Mouse (Mus musculus) embryonic facial prominence, embryonic 10.5 days (tissue): ENCODE measurements around the gene Olfr328. TPM values are rescaled to one million over a fixed set of nuclear protein-coding genes. Genes with fewer than 3 reads are reported as not detected.
"Not testable (repeated sequence)": the region's sequence is repeated elsewhere in the genome, so short reads cannot be mapped to it uniquely, and the experiment has no call there.

Experiments
- DNase-seq: peaks from one replicate; pipeline ENCODE4 v3.0.0-alpha.2; 2017; ENCODE audit warnings: low spot score
- H3K27ac ChIP-seq: fragments of 300-500 bp; sonication (generic); replicated peaks from 2 replicates; pipeline ENCODE4 v1.5.1; 2016; ENCODE audit warnings: mild to moderate bottlenecking
- H3K27me3 ChIP-seq: fragments of 300-500 bp; sonication (generic); replicated peaks from 2 replicates; pipeline ENCODE4 v1.6.1; 2016; ENCODE audit warnings: low read depth, mild to moderate bottlenecking; ENCODE audit not compliant: poor library complexity, severe bottlenecking
- H3K36me3 ChIP-seq: fragments of 300-500 bp; sonication (generic); replicated peaks from 2 replicates; pipeline ENCODE4 v1.6.1; 2016; ENCODE audit warnings: mild to moderate bottlenecking, moderate library complexity
- H3K4me1 ChIP-seq: fragments of 300-500 bp; sonication (generic); 2 replicates; pipeline ENCODE4 v1.6.1; 2016
- H3K4me3 ChIP-seq: fragments of 300-500 bp; sonication (generic); 2 replicates; pipeline ENCODE4 v1.5.1; 2016; ENCODE audit warnings: mild to moderate bottlenecking, moderate library complexity
- H3K9me3 ChIP-seq: fragments of 300-500 bp; sonication (generic); 2 replicates; pipeline ENCODE4 v1.6.1; 2016; ENCODE audit warnings: mild to moderate bottlenecking
- WGBS: fragments of 180-500 bp; shearing (Covaris S2); methylation state at CpG from one replicate; pipeline ENCODE4 v1.1.7; 2016; 5-methylcytosine and 5-hydroxymethylcytosine counted together
- polyA plus RNA-seq: library from polyadenylated mRNA; unstranded; fragments of >200 nt; fragmentation: Nextera tagmentation; extraction: Ambion mirVana; gene quantifications from 2 replicates; pipeline ENCODE4 v1.2.1, GENCODE M21; 2016

The Olfr328 gene
- polyA plus RNA-seq, 1 experiment from 2014 or later, result 0.05 TPM

- not testable (repeated sequence) for H3K36me3 ChIP-seq, H3K27me3 ChIP-seq, H3K27ac ChIP-seq, H3K4me1 ChIP-seq, DNase-seq, H3K9me3 ChIP-seq, H3K4me3 ChIP-seq
Observed at GRCm38 (mm10) chr11:58534736-58535135, 20.7 kb downstream of the Olfr328 start, which contains the start of gene Olfr330. Gene Olfr330 (minus strand): TSS chr11:58534836.

- H3K27me3 ChIP-seq, H3K27ac ChIP-seq, H3K9me3 ChIP-seq, H3K4me1 ChIP-seq, H3K36me3 ChIP-seq, H3K4me3 ChIP-seq, DNase-seq: not testable (repeated sequence)
- 92% methylated on average over 8 of the region's 9 CpGs for WGBS
Observed at GRCm38 (mm10) chr11:58519756-58520155, 35.7 kb downstream of the Olfr328 start.

- not testable (repeated sequence) for H3K4me1 ChIP-seq, H3K4me3 ChIP-seq, DNase-seq, H3K27ac ChIP-seq, H3K9me3 ChIP-seq, H3K27me3 ChIP-seq, H3K36me3 ChIP-seq
- 93% methylated on average over 18 of the region's 18 CpGs for WGBS
Observed at GRCm38 (mm10) chr11:58518916-58519315, 36.5 kb downstream of the Olfr328 start.

- H3K9me3 ChIP-seq, H3K36me3 ChIP-seq, H3K27me3 ChIP-seq, DNase-seq, H3K27ac ChIP-seq, H3K4me3 ChIP-seq, H3K4me1 ChIP-seq: not testable (repeated sequence)
- WGBS, result 87% methylated on average over 19 of the region's 19 CpGs
Observed at GRCm38 (mm10) chr11:58509058-58509457, 46.4 kb downstream of the Olfr328 start.

GRCm38 (mm10) chr11:58502472-58502871 is 53.0 kb downstream of the Olfr328 start, which contains the start of gene Olfr331:
Gene Olfr331 (minus strand): TSS chr11:58502572.
- H3K4me3 ChIP-seq, H3K27ac ChIP-seq, H3K9me3 ChIP-seq, H3K36me3 ChIP-seq, DNase-seq, H3K4me1 ChIP-seq, H3K27me3 ChIP-seq: not testable (repeated sequence)

Other genes with a start within 250 kb of the Olfr328 start
- gene Zfp692, start 248.6 kb downstream of the Olfr328 start, polyA plus RNA-seq, result 27.7 and 29.7 TPM in 2 replicates
- gene Zfp672, start 225.3 kb downstream of the Olfr328 start, polyA plus RNA-seq, result 24.7 and 27.1 TPM in 2 replicates
- gene Sh3bp5l, start 224.9 kb downstream of the Olfr328 start, polyA plus RNA-seq, result 40.7 and 44.3 TPM in 2 replicates
- gene Lypd8, start 176.6 kb downstream of the Olfr328 start, polyA plus RNA-seq, result not detected in 2 replicates
- gene 1810065E05Rik, start 134.5 kb downstream of the Olfr328 start, polyA plus RNA-seq, result not detected in 2 replicates
- not detected in 2 replicates for gene Gm12253, start 123.1 kb downstream of the Olfr328 start, polyA plus RNA-seq
- not detected in 2 replicates for gene Lypd9, start 102.7 kb downstream of the Olfr328 start, polyA plus RNA-seq
- 0.10 TPM in 1 of 2 replicates, not detected in the other for gene Olfr30, start 93.4 kb downstream of the Olfr328 start, polyA plus RNA-seq
- not detected in 2 replicates for gene Olfr332, start 63.1 kb downstream of the Olfr328 start, polyA plus RNA-seq
- gene Olfr331, start 53.1 kb downstream of the Olfr328 start, polyA plus RNA-seq, result not detected in 2 replicates
- not detected in 2 replicates for gene Olfr330, start 20.8 kb downstream of the Olfr328 start, polyA plus RNA-seq
- not detected in 2 replicates for gene Olfr329-ps, start 9.2 kb downstream of the Olfr328 start, polyA plus RNA-seq
- gene Olfr224, start 14.9 kb upstream of the Olfr328 start, polyA plus RNA-seq, result not detected in 2 replicates
- not detected in 2 replicates for gene Olfr325, start 22.1 kb upstream of the Olfr328 start, polyA plus RNA-seq
- not detected in 2 replicates for gene Olfr324, start 39.5 kb upstream of the Olfr328 start, polyA plus RNA-seq
- gene 2210407C18Rik, start 60.4 kb upstream of the Olfr328 start, polyA plus RNA-seq, result not detected in 2 replicates
- not detected in 2 replicates for gene Olfr323, start 74.9 kb upstream of the Olfr328 start, polyA plus RNA-seq
- gene Trim58, start 84.8 kb upstream of the Olfr328 start, polyA plus RNA-seq, result 0.54 and 0.62 TPM in 2 replicates
- gene Olfr322, start 103.1 kb upstream of the Olfr328 start, polyA plus RNA-seq, result 0.05 TPM in 1 of 2 replicates, not detected in the other
- gene Olfr320, start 125.5 kb upstream of the Olfr328 start, polyA plus RNA-seq, result not detected in 2 replicates
- gene Olfr319, start 143.5 kb upstream of the Olfr328 start, polyA plus RNA-seq, result not detected in 2 replicates
- not detected in 2 replicates for gene Olfr318, start 168.4 kb upstream of the Olfr328 start, polyA plus RNA-seq
- not detected in 2 replicates for gene Olfr317, start 183.6 kb upstream of the Olfr328 start, polyA plus RNA-seq
- gene Olfr316, start 197.1 kb upstream of the Olfr328 start, polyA plus RNA-seq, result not detected in 2 replicates
- not detected in 2 replicates for gene Olfr315, start 217.6 kb upstream of the Olfr328 start, polyA plus RNA-seq
- not detected in 2 replicates for gene Olfr314, start 227.3 kb upstream of the Olfr328 start, polyA plus RNA-seq
- 1.4 and 1.6 TPM in 2 replicates for gene Fam183b, start 246.3 kb upstream of the Olfr328 start, polyA plus RNA-seq